Mouse (Mus musculus): ENCODE data around the gene Gm43302. TPM values are rescaled to one million over a fixed set of nuclear protein-coding genes. Genes with fewer than 3 reads are reported as not detected.
"Not testable (repeated sequence)": the region's sequence is repeated elsewhere in the genome, so short reads cannot be mapped to it uniquely, and the experiment has no call there.

The Gm43302 gene
- total RNA-seq, 4 experiments from 2014 or later: 0.24 TPM; not detected in 3

- DNase-seq: not testable (repeated sequence)
Observed at GRCm38 (mm10) chr5:105197915-105198560, 95.5 kb downstream of the Gm43302 start.

GRCm38 (mm10) chr5:105196308-105196707 is 97.2 kb downstream of the Gm43302 start:
- not testable (repeated sequence) for DNase-seq

GRCm38 (mm10) chr5:105192536-105192935 is 101.0 kb downstream of the Gm43302 start:
- not testable (repeated sequence) for DNase-seq

GRCm38 (mm10) chr5:105181446-105181845 is 112.0 kb downstream of the Gm43302 start:
- no peak for DNase-seq

Other genes starting within 250 kb of the Gm43302 start
- 10 to 100 TPM in 2 of 4 experiments, 1 to 10 TPM in 2; 6.2 to 13.3 (median 8.8) TPM for gene Gbp9, start 154.2 kb downstream of the Gm43302 start, total RNA-seq (2022)
- 1 to 10 TPM in 2 of 4 experiments, under 1 TPM in 2; 0.70 to 1.9 (median 1.3) TPM for gene Gbp8, start 154.2 kb downstream of the Gm43302 start, total RNA-seq (2022)
- gene Gbp4, start 154.1 kb downstream of the Gm43302 start, total RNA-seq (2022): 1 to 10 TPM; 4.1 to 7.1 (median 5.6) TPM
- gene Gbp10, start 54.2 kb downstream of the Gm43302 start, total RNA-seq (2022): 1 to 10 TPM in 1 of 4 experiments, under 1 TPM in 1, not detected in 2; 0.24 to 1.5 TPM
- 10 to 100 TPM in 3 of 4 experiments, 1 to 10 TPM in 1; 7.2 to 14.1 (median 10.9) TPM for gene Gbp6, start within 50 bp of the Gm43302 start, total RNA-seq (2022)
- 100 to 1,000 TPM in 1 of 4 experiments, 10 to 100 TPM in 3; 87.6 to 107 (median 90.0) TPM for gene Lrrc8b, start 122.1 kb upstream of the Gm43302 start, total RNA-seq (2022)
- gene Lrrc8c, start 225.7 kb upstream of the Gm43302 start, total RNA-seq (2022): 10 to 100 TPM; 16.8 to 28.0 (median 24.5) TPM

Data from adrenal gland, adult 8-10 months (tissue).